Mouse (Mus musculus): ENCODE results near the gene A030014E15Rik.

GRCm38 (mm10) chr1:82938666-82939065 is 13.9 kb downstream of the A030014E15Rik start:
- no peak for TF ChIP-seq ZC3H11A (IDR thresholded peaks at IDR 0.05; ENCODE audit: borderline replicate concordance, low read depth, low read length)
- TF ChIP-seq HCFC1 (IDR thresholded peaks at IDR 0.05; ENCODE audit: borderline replicate concordance, insufficient read depth, low read length) = no peak
- TF ChIP-seq MAFK (IDR thresholded peaks at IDR 0.05; ENCODE audit: insufficient read depth, low read depth, low read length) = no peak
